Mouse (Mus musculus): ENCODE measurements around the gene Plppr1. TPM values are rescaled to one million over a fixed set of nuclear protein-coding genes. Genes with fewer than 3 reads are reported as not detected.

The Plppr1 gene
- 0.07 TPM for polyA plus RNA-seq (2017; shearing (Covaris generic))

DNA sequence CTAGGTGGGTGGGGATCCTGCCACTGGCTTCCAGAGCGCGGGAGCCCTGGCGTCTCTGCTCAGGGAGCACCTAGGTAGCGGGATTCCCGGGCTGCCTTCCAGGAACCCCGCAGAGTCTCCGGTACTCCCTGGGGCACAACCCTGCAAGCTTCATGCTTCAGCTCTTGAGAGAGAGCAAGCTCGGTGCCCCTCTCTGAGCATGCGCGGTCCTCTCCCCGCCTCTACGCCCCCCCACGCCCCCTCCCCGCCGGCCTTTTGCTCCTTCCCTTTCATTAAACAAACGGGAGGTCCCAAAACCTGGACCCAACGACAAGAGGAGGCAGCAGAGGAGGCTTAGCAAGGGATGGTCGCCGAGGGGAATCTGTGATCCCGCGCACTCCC, at the start of gene Plppr1:
Plppr1 (plus strand) TSS at position 253 of the 381 bp plus-strand sequence.

